Mouse (Mus musculus) MEL (cell line): Measurements from ENCODE around the gene Derl3. TPM values are rescaled to one million over a fixed set of nuclear protein-coding genes. Genes with fewer than 3 reads are reported as not detected.
A peak's percentile ranks its signal among the peaks of the same experiment; 100 is the strongest.

Experiments
- BHLHE40 ChIP-seq: IDR thresholded peaks from 2 replicates; pipeline ENCODE4 v1.6.1; 2012; ENCODE audit warnings: low read depth, mild to moderate bottlenecking, inconsistent platforms, low read length, improper control_type of control experiment, borderline replicate concordance
- CHD2 ChIP-seq: IDR thresholded peaks from 2 replicates; pipeline ENCODE4 v1.6.1; 2011; ENCODE audit warnings: low read length, improper control_type of control experiment
- ELF1 ChIP-seq: IDR thresholded peaks from 2 replicates; pipeline ENCODE4 v1.6.1; 2014; ENCODE audit warnings: low read depth, mild to moderate bottlenecking, inconsistent platforms, low read length, improper control_type of control experiment, moderate library complexity
- GABPA ChIP-seq: IDR thresholded peaks from 2 replicates; pipeline ENCODE4 v1.6.1; 2012; ENCODE audit warnings: low read depth, mild to moderate bottlenecking, inconsistent platforms, low read length, improper control_type of control experiment, moderate library complexity
- GATA1 ChIP-seq: IDR thresholded peaks from 2 replicates; pipeline ENCODE4 v1.6.1; 2011; ENCODE audit warnings: low read depth, low read length, improper control_type of control experiment
- JUND ChIP-seq: IDR thresholded peaks from 2 replicates; pipeline ENCODE4 v1.6.1; 2011; ENCODE audit warnings: low read depth, mild to moderate bottlenecking, improper control_type of control experiment, low read length
- KAT2A ChIP-seq: conservative IDR thresholded peaks from 2 replicates; pipeline ENCODE4 v1.6.1; 2012; ENCODE audit warnings: low read depth, low read length, improper control_type of control experiment, inconsistent platforms
- MAX ChIP-seq: IDR thresholded peaks from 2 replicates; pipeline ENCODE4 v1.6.1; 2011; ENCODE audit warnings: low read length, improper control_type of control experiment
- MYB ChIP-seq: IDR thresholded peaks from 2 replicates; pipeline ENCODE4 v1.6.1; 2011; ENCODE audit warnings: mild to moderate bottlenecking, low read depth, low read length, improper control_type of control experiment
- NRF1 ChIP-seq: IDR thresholded peaks from 2 replicates; pipeline ENCODE4 v1.6.1; 2014; ENCODE audit warnings: low read depth, mild to moderate bottlenecking, inconsistent platforms, low read length, improper control_type of control experiment, moderate library complexity; ENCODE audit not compliant: poor library complexity, insufficient read depth, severe bottlenecking
- POLR2A ChIP-seq, 2 experiments: IDR thresholded peaks; 2 replicates each; pipeline ENCODE4 v1.6.1; 2011 to 2012; ENCODE audit warnings: low read length in 2 of 2, mild to moderate bottlenecking in 2 of 2, control low read depth in 1 of 2, improper control_type of control experiment in 1 of 2, low read depth in 1 of 2, moderate library complexity in 1 of 2; ENCODE audit not compliant: control insufficient read depth in 1 of 2, insufficient read depth in 1 of 2, poor library complexity in 1 of 2
- POLR2AphosphoS2 ChIP-seq: IDR thresholded peaks from 2 replicates; pipeline ENCODE4 v1.6.1; 2011; ENCODE audit warnings: low read length, improper control_type of control experiment
- RAD21 ChIP-seq: IDR thresholded peaks from 2 replicates; pipeline ENCODE4 v1.6.1; 2011; ENCODE audit warnings: mild to moderate bottlenecking, low read depth, low read length, improper control_type of control experiment
- TAL1 ChIP-seq: IDR thresholded peaks from 2 replicates; pipeline ENCODE4 v1.6.1; 2012; ENCODE audit warnings: mild to moderate bottlenecking, inconsistent platforms, low read length, moderate library complexity, mixed read lengths
- TCF12 ChIP-seq: IDR thresholded peaks from 2 replicates; pipeline ENCODE4 v1.6.1; 2014; ENCODE audit warnings: low read depth, mild to moderate bottlenecking, inconsistent platforms, low read length, improper control_type of control experiment, moderate library complexity
- UBTF ChIP-seq: IDR thresholded peaks from 2 replicates; pipeline ENCODE4 v1.6.1; 2012; ENCODE audit warnings: low read depth, mild to moderate bottlenecking, inconsistent platforms, low read length, improper control_type of control experiment, moderate library complexity, borderline replicate concordance; ENCODE audit not compliant: insufficient read depth
- USF1 ChIP-seq: IDR thresholded peaks from 2 replicates; pipeline ENCODE4 v1.6.1; 2014; ENCODE audit warnings: low read depth, mild to moderate bottlenecking, inconsistent platforms, low read length, improper control_type of control experiment, moderate library complexity
- USF2 ChIP-seq, 2 experiments: IDR thresholded peaks; 2 replicates each; pipeline ENCODE4 v1.6.1; 2011 to 2012; ENCODE audit warnings: improper control_type of control experiment in 2 of 2, low read length in 2 of 2, borderline replicate concordance in 1 of 2, inconsistent platforms in 1 of 2, low read depth in 1 of 2, mild to moderate bottlenecking in 1 of 2; ENCODE audit not compliant: insufficient read depth in 1 of 2
- ZC3H11A ChIP-seq: IDR thresholded peaks from 2 replicates; pipeline ENCODE4 v1.6.1; 2012; ENCODE audit warnings: low read depth, mild to moderate bottlenecking, inconsistent platforms, low read length, improper control_type of control experiment
- ZKSCAN1 ChIP-seq: IDR thresholded peaks from 2 replicates; pipeline ENCODE4 v1.6.1; 2012; ENCODE audit warnings: low read depth, mild to moderate bottlenecking, inconsistent platforms, low read length, improper control_type of control experiment, moderate library complexity
- ZMIZ1 ChIP-seq: IDR thresholded peaks from 2 replicates; pipeline ENCODE4 v1.6.1; 2012; ENCODE audit warnings: low read depth, mild to moderate bottlenecking, inconsistent platforms, low read length, improper control_type of control experiment, moderate library complexity
- ZNF384 ChIP-seq: IDR thresholded peaks from 2 replicates; pipeline ENCODE4 v1.6.1; 2012; ENCODE audit warnings: low read depth, mild to moderate bottlenecking, inconsistent platforms, low read length, improper control_type of control experiment
- polyA plus RNA-seq, 2 experiments: library from polyadenylated mRNA; stranded (reverse) in 1 of 2; unstranded in 1 of 2; fragments of >175 nt in 1 of 2; fragments of >200 nt in 1 of 2; gene quantifications; 2 replicates each; pipeline versions ENCODE4 v1.2.1 to v1.2.4; 2012; ENCODE audit warnings: low replicate concordance in 2 of 2, low read depth in 1 of 2; ENCODE audit not compliant: insufficient read length in 2 of 2, insufficient read depth in 1 of 2, missing spikeins in 1 of 2
- total RNA-seq: library from RNA; depleted of rRNA; stranded (reverse); fragments of 300-350 nt; gene quantifications from 2 replicates; pipeline ENCODE4 v1.2.3, GENCODE M21; 2012

The Derl3 gene
- total and polyA plus RNA-seq, 3 experiments, result 0.69 to 1.5 TPM; not detected in 1

DNA sequence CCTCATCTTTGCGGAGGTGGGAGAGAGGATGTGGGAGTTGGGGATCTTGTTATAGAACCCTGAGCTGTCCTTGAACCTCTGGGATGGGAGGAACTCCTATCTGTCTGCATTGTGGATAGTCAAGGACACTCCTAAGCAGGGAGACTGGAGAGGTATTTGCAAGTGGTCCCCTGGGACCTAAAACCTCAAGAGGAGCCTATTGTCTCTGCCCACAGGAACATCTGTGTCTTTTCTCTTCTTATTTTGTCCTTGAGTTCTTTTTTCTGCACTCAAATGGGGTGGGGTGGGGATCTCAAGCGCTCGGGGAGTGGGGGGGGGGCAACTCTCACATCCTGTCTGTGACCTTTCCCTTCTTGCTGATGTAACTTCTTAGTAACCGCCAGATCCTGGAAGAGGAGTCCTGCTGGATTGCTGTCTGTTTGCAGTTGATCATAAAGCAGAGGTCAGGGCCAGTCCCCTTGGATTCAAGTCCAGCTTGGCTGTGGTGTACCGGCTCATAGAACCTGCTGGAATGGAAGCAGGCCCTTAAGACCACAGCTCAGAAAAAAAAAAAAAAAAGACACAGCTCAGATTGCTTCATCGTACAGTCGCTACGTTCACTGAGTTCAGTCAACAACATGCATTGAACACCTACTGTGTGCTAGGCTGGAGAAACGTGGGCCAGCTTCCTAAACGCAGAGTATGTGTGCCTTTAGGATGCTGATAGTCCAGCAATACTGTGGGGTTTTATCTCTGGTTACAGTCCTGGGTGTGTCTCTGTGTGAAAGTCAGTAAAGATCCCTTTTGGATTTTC lies 44.8 kb downstream of the Derl3 start (continued):
- TF ChIP-seq ZC3H11A, result no peak
- TF ChIP-seq USF1, result no peak
- TF ChIP-seq POLR2A (IDR thresholded peaks at IDR 0.05; ENCODE audit: control insufficient read depth in 1 of 2, insufficient read depth in 1 of 2, low read depth in 1 of 2, low read length in 2 of 2, poor library complexity in 1 of 2), result no peak
- peak; percentile 43; the same call in 1 of the 2 replicates for TF ChIP-seq ZNF384
- no peak for TF ChIP-seq CHD2
- TF ChIP-seq POLR2AphosphoS2, result 0 out of 2 replicates have a peak, but pooled peaks have one; percentile 26
- TF ChIP-seq ZMIZ1, result no peak
- no peak for TF ChIP-seq BHLHE40
- TF ChIP-seq RAD21, result no peak
- TF ChIP-seq TCF12, result peak; percentile 70; the same call in 1 of the 2 replicates
- TF ChIP-seq GATA1, result peak; percentile 52
- no peak for TF ChIP-seq ELF1
- TF ChIP-seq TAL1, result peak; percentile 53
- TF ChIP-seq JUND, result no peak
- TF ChIP-seq NRF1, result no peak
- no peak for TF ChIP-seq USF2 (IDR thresholded peaks at IDR 0.05; ENCODE audit: borderline replicate concordance in 1 of 2, insufficient read depth in 1 of 2, low read depth in 1 of 2, low read length in 2 of 2)
- TF ChIP-seq MYB, result no peak
- TF ChIP-seq GABPA, result no peak
- no peak for TF ChIP-seq KAT2A
- TF ChIP-seq UBTF, result no peak
- no peak for TF ChIP-seq MAX
- TF ChIP-seq ZKSCAN1, result peak; percentile 99
- TF ChIP-seq, all 39 proteins: peak for 10
